Mouse (Mus musculus) embryo, embryonic 11.5 days (tissue): Measurements from ENCODE around the gene Vwa8.
"Not testable (repeated sequence)": the region's sequence is repeated elsewhere in the genome, so short reads cannot be mapped to it uniquely, and the experiment has no call there.

Experiments
- DNase-seq: peaks from one replicate; pipeline ENCODE4 v3.0.0-alpha.2; 2012; ENCODE audit warnings: low read depth, low spot score

The Vwa8 gene

GRCm38 (mm10) chr14:78984296-78984695 is 135.4 kb downstream of the Vwa8 start:
- no peak for DNase-seq

GRCm38 (mm10) chr14:78987543-78987942 is 138.7 kb downstream of the Vwa8 start:
- DNase-seq: no peak

GRCm38 (mm10) chr14:78992456-78992855 is 143.6 kb downstream of the Vwa8 start:
- DNase-seq: no peak

GRCm38 (mm10) chr14:78993515-78993914 is 144.7 kb downstream of the Vwa8 start:
- no peak for DNase-seq

- DNase-seq: no peak
Measured at GRCm38 (mm10) chr14:78996359-78996758, 147.5 kb downstream of the Vwa8 start.

- no peak for DNase-seq
Measured at GRCm38 (mm10) chr14:79003576-79003975, 154.7 kb downstream of the Vwa8 start.

GRCm38 (mm10) chr14:79017710-79018109 is 168.9 kb downstream of the Vwa8 start:
- DNase-seq: not testable (repeated sequence)

- no peak for DNase-seq
Measured at GRCm38 (mm10) chr14:79018564-79018963, 169.7 kb downstream of the Vwa8 start.

GRCm38 (mm10) chr14:79021725-79022124 is 172.9 kb downstream of the Vwa8 start:
- no peak for DNase-seq

GRCm38 (mm10) chr14:79028996-79029575 is 180.2 kb downstream of the Vwa8 start:
- no peak for DNase-seq

GRCm38 (mm10) chr14:79030715-79031114 is 181.9 kb downstream of the Vwa8 start:
- no peak for DNase-seq

GRCm38 (mm10) chr14:79031230-79031740 is 182.4 kb downstream of the Vwa8 start:
- no peak for DNase-seq

GRCm38 (mm10) chr14:79033396-79033795 is 184.5 kb downstream of the Vwa8 start:
- no peak for DNase-seq

- no peak for DNase-seq
Measured at GRCm38 (mm10) chr14:79034511-79034913, 185.7 kb downstream of the Vwa8 start.

GRCm38 (mm10) chr14:79035575-79035974 is 186.7 kb downstream of the Vwa8 start:
- no peak for DNase-seq

- DNase-seq: no peak
Measured at GRCm38 (mm10) chr14:79047186-79047585, 198.3 kb downstream of the Vwa8 start.

GRCm38 (mm10) chr14:79047956-79048355 is 199.1 kb downstream of the Vwa8 start:
- no peak for DNase-seq

GRCm38 (mm10) chr14:79049544-79049943 is 200.7 kb downstream of the Vwa8 start:
- no peak for DNase-seq

GRCm38 (mm10) chr14:79065636-79066035 is 216.8 kb downstream of the Vwa8 start:
- DNase-seq: no peak

- DNase-seq: no peak
Measured at GRCm38 (mm10) chr14:79069515-79069914, 220.7 kb downstream of the Vwa8 start.

- no peak for DNase-seq
Measured at GRCm38 (mm10) chr14:79074786-79075185, 225.9 kb downstream of the Vwa8 start.

GRCm38 (mm10) chr14:79076560-79077300 is 227.9 kb downstream of the Vwa8 start:
- DNase-seq: no peak

- DNase-seq: no peak
Measured at GRCm38 (mm10) chr14:79083573-79083972, 234.7 kb downstream of the Vwa8 start.
